Mouse (Mus musculus): ENCODE results near the gene Rpl37. TPM values are rescaled to one million over a fixed set of nuclear protein-coding genes. Genes with fewer than 3 reads are reported as not detected.

The Rpl37 gene
- total and polyA plus RNA-seq, 3 experiments, result 646 to 1,787 (median 1,083) TPM

DNA sequence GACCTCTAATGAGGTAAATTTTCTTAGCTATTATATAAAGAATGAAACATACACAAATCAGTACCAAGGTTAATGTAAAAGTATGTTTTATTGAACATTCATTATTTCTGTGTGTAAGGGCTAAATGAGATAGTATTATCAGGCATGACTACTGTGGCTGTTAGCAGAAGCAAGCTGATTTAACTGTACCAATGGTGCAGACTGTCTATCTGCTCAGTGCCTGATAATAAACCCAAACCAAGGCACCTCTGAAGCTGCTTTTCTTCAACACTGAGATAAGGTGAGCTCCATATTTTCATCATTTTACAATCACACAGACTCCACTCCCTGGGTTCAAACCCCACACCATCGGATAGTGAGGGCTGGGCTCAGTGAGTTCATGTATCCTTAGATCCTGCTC is 19.1 kb upstream of the Rpl37 start:
- Histone ChIP-seq H3K9ac (ENCODE audit: insufficient read depth, low read depth) (no peak overlapping the region), H3K27me3 (replicated peaks) (no peaks in the 10 kb centered on the region), H3K4me3 (replicated peaks in 1 of 3; ENCODE audit: low read depth in 2 of 3, low read length in 2 of 3, poor library complexity in 1 of 3) (no peak overlapping the region), H3K27ac (ENCODE audit: insufficient read depth, low read depth) (no peak overlapping the region), H3K36me3 (replicated peaks in 1 of 2; ENCODE audit: control insufficient read depth in 1 of 2, insufficient read depth in 1 of 2, low read length in 1 of 2) (peaks cover 19 to 42% of the 10 kb centered on the region in 2 experiments), H3K4me1 (ENCODE audit: control insufficient read depth in 1 of 2, insufficient read depth in 2 of 2) (no peaks in the 10 kb centered on the region), H3K79me2 (replicated peaks; ENCODE audit: control insufficient read depth, extremely low read depth, insufficient read depth, poor library complexity, severe bottlenecking) (no peaks in the 10 kb centered on the region), H3K9me3 (replicated peaks; ENCODE audit: low read length) (no peaks in the 10 kb centered on the region), H3K4me2 (ENCODE audit: insufficient read depth, low read depth, poor library complexity, severe bottlenecking) (no peak overlapping the region)
- dilution Hi-C loops (cut with MboI; ENCODE audit: extremely low pct_ligation_motif_present, extremely low pct_unique_long_range_greater_than_20kb, low sequenced_read_pairs) (no loop called here), in situ Hi-C loops (cut with MboI; ENCODE audit: low pct_ligation_motif_present, low pct_unique_long_range_greater_than_20kb, low sequenced_read_pairs) (no loop called here)
- no peak for TF ChIP-seq MAFK (IDR thresholded peaks at IDR 0.05; ENCODE audit: insufficient replicate concordance, low read length)
- no peak for TF ChIP-seq GABPA (IDR thresholded peaks at IDR 0.05; ENCODE audit: insufficient replicate concordance, low read depth, low read length)
- TF ChIP-seq USF2 (conservative IDR thresholded peaks at IDR 0.05; ENCODE audit: low read depth, low read length), result no peak
- no peak for TF ChIP-seq SMC3 (IDR thresholded peaks at IDR 0.05; ENCODE audit: low read depth, low read length)
- TF ChIP-seq ZKSCAN1 (IDR thresholded peaks at IDR 0.05; ENCODE audit: borderline replicate concordance, low read depth, low read length), result no peak
- no peak for TF ChIP-seq MEF2A (IDR thresholded peaks at IDR 0.05; ENCODE audit: borderline replicate concordance, low read depth, low read length)
- TF ChIP-seq KAT2A (IDR thresholded peaks at IDR 0.05; ENCODE audit: insufficient replicate concordance, low read length), result no peak
- TF ChIP-seq RCOR1 (conservative IDR thresholded peaks at IDR 0.05; ENCODE audit: low read depth, low read length), result no peak
- no peak for TF ChIP-seq TCF12 (IDR thresholded peaks at IDR 0.05; ENCODE audit: low read depth, low read length)
- TF ChIP-seq UBTF (IDR thresholded peaks at IDR 0.05; ENCODE audit: low read depth, low read length), result no peak
- TF ChIP-seq IRF4 (IDR thresholded peaks at IDR 0.05; ENCODE audit: low read depth, low read length), result no peak
- TF ChIP-seq NELFE (IDR thresholded peaks at IDR 0.05; ENCODE audit: low read depth, low read length), result no peak
- TF ChIP-seq ETS1 (conservative IDR thresholded peaks at IDR 0.05; ENCODE audit: low read depth, low read length), result no peak
- DNase-seq (ENCODE audit: extremely low read depth), result no peak

DNA sequence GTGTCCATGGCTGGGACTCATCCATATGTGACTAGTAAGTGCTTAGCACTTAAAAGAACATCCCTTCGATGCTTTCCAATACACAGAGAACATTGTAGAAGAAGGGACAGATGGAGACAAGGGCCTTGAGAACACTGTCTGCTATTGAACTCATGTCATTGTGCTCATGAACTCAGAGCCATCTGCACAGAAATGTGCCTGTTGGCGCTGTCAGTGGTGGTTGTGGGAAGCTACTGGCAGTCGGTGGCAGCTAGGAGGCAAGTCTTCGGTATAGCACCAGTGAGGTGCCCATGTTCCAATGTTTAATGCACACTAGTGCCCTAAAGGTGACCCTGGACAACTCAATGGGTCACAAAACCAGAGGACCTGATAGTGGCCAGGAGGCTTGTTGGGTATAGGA is 14.1 kb upstream of the Rpl37 start:
- in situ Hi-C loops (cut with MboI; ENCODE audit: low pct_ligation_motif_present, low pct_unique_long_range_greater_than_20kb, low sequenced_read_pairs), result loop anchor here (25.0 kb wide), 1 partner anchor 1065 kb away; the partner anchor contains the start of gene Oxct1
- no peak for DNase-seq (ENCODE audit: extremely low read depth)
- TF ChIP-seq KAT2A (IDR thresholded peaks at IDR 0.05; ENCODE audit: insufficient replicate concordance, low read length), result no peak
- no peak for TF ChIP-seq SMC3 (IDR thresholded peaks at IDR 0.05; ENCODE audit: low read depth, low read length)
- no peak for TF ChIP-seq CTCF (conservative IDR thresholded peaks at IDR 0.05 in 1 of 2, IDR thresholded peaks at IDR 0.05 in 1 of 2; ENCODE audit: low read depth in 2 of 2, low read length in 2 of 2)
- TF ChIP-seq MXI1 (IDR thresholded peaks at IDR 0.05; ENCODE audit: low read depth, low read length), result no peak
- no peak for TF ChIP-seq TBP (conservative IDR thresholded peaks at IDR 0.05; ENCODE audit: low read depth, low read length)
- no peak for TF ChIP-seq USF2 (conservative IDR thresholded peaks at IDR 0.05; ENCODE audit: low read depth, low read length)
- no peak for TF ChIP-seq ELF1 (IDR thresholded peaks at IDR 0.05; ENCODE audit: low read depth, low read length)
- no peak for TF ChIP-seq MYC (IDR thresholded peaks at IDR 0.05; ENCODE audit: low read depth, low read length)
- no peak for TF ChIP-seq MAFK (IDR thresholded peaks at IDR 0.05; ENCODE audit: insufficient replicate concordance, low read length)
- H3K4me1 ChIP-seq (ENCODE audit: control insufficient read depth in 1 of 2, insufficient read depth in 2 of 2), result peaks cover 0 to 3% of the 10 kb centered on the region in 2 experiments; a peak in 1 of 4 replicates
- no peaks in the 10 kb centered on the region for H3K79me2 ChIP-seq (replicated peaks; ENCODE audit: control insufficient read depth, extremely low read depth, insufficient read depth, poor library complexity, severe bottlenecking)
- no peak overlapping the region for H3K9ac ChIP-seq (ENCODE audit: insufficient read depth, low read depth)
- no peaks in the 10 kb centered on the region for H3K9me3 ChIP-seq (replicated peaks; ENCODE audit: low read length)
- dilution Hi-C loops (cut with MboI; ENCODE audit: extremely low pct_ligation_motif_present, extremely low pct_unique_long_range_greater_than_20kb, low sequenced_read_pairs), result no loop called here
- H3K27ac ChIP-seq (ENCODE audit: insufficient read depth, low read depth), result no peak overlapping the region
- H3K27me3 ChIP-seq (replicated peaks), result no peaks in the 10 kb centered on the region
- peaks cover 29 to 64% of the 10 kb centered on the region in 2 experiments for H3K36me3 ChIP-seq (replicated peaks in 1 of 2; ENCODE audit: control insufficient read depth in 1 of 2, insufficient read depth in 1 of 2, low read length in 1 of 2)
- no peak overlapping the region for H3K4me3 ChIP-seq (replicated peaks in 1 of 3; ENCODE audit: low read depth in 2 of 3, low read length in 2 of 3, poor library complexity in 1 of 3)
- H3K4me2 ChIP-seq (ENCODE audit: insufficient read depth, low read depth, poor library complexity, severe bottlenecking), result no peak overlapping the region

Measured in CH12.LX (cell line).